Mouse (Mus musculus): ENCODE data around the gene Trip10. TPM values are rescaled to one million over a fixed set of nuclear protein-coding genes. Genes with fewer than 3 reads are reported as not detected.
A peak's percentile ranks its signal among the peaks of the same experiment; 100 is the strongest.

The Trip10 gene
- polyA plus RNA-seq (2014; fragmentation: Nextera tagmentation; extraction: Ambion mirVana) = 32.3 and 36.0 TPM in 2 replicates

- peaks cover 11% of the 10 kb centered on the region for H3K4me1 ChIP-seq (ENCODE audit: control insufficient read depth, insufficient read depth, low read length)
- ATAC-seq (ENCODE audit: low read depth) (peak; percentile 13), DNase-seq (ENCODE audit: low spot score) (peak; percentile 94)
- WGBS = under 1% methylated on average over 41 of the region's 52 CpGs
- peaks cover 13% of the 10 kb centered on the region for H3K36me3 ChIP-seq (ENCODE audit: control insufficient read depth, insufficient read depth, low read length)
- peak within 1 kb of the TSS; percentile 76 for H3K4me2 ChIP-seq (ENCODE audit: low read depth, low read length)
- H3K27me3 ChIP-seq (replicated peaks; ENCODE audit: control insufficient read depth, insufficient read depth, low read length) = no peaks in the 10 kb centered on the region
- H3K27ac ChIP-seq (replicated peaks; ENCODE audit: low read depth, low read length) = peak within 1 kb of the TSS; percentile 88
- H3K9me3 ChIP-seq (ENCODE audit: control insufficient read depth, low read length) = no peaks in the 10 kb centered on the region
- H3K4me3 ChIP-seq (ENCODE audit: low read depth, low read length) = peak within 1 kb of the TSS; percentile 64
- H3K9ac ChIP-seq (ENCODE audit: low read depth, low read length) = peak within 1 kb of the TSS; percentile 70
These were observed at the start of gene Trip10 for GRCm38 (mm10) chr17:57249186-57250181. Trip10 (plus strand) TSS chr17:57249455.

GRCm38 (mm10) chr17:57201841-57202724, 47.2 kb upstream of the Trip10 start:
- Histone ChIP-seq H3K27ac (replicated peaks; ENCODE audit: low read depth, low read length) (no peak overlapping the region), H3K9me3 (ENCODE audit: control insufficient read depth, low read length) (no peaks in the 10 kb centered on the region), H3K27me3 (replicated peaks; ENCODE audit: control insufficient read depth, insufficient read depth, low read length) (no peaks in the 10 kb centered on the region), H3K4me2 (ENCODE audit: low read depth, low read length) (no peak overlapping the region), H3K36me3 (ENCODE audit: control insufficient read depth, insufficient read depth, low read length) (no peaks in the 10 kb centered on the region), H3K9ac (ENCODE audit: low read depth, low read length) (no peak overlapping the region), H3K4me3 (ENCODE audit: low read depth, low read length) (no peak overlapping the region), H3K4me1 (ENCODE audit: control insufficient read depth, insufficient read depth, low read length) (no peaks in the 10 kb centered on the region)
- 82% methylated on average over 10 of the region's 10 CpGs for WGBS
- no peak for DNase-seq (ENCODE audit: low spot score)
- no peak for ATAC-seq (ENCODE audit: low read depth)

GRCm38 (mm10) chr17:57207938-57208337, 41.3 kb upstream of the Trip10 start:
- DNase-seq (ENCODE audit: low spot score) = no peak
- H3K4me2 ChIP-seq (ENCODE audit: low read depth, low read length) = no peak overlapping the region
- H3K27me3 ChIP-seq (replicated peaks; ENCODE audit: control insufficient read depth, insufficient read depth, low read length) = no peaks in the 10 kb centered on the region
- H3K4me3 ChIP-seq (ENCODE audit: low read depth, low read length) = no peak overlapping the region
- no peaks in the 10 kb centered on the region for H3K9me3 ChIP-seq (ENCODE audit: control insufficient read depth, low read length)
- no peaks in the 10 kb centered on the region for H3K36me3 ChIP-seq (ENCODE audit: control insufficient read depth, insufficient read depth, low read length)
- H3K4me1 ChIP-seq (ENCODE audit: control insufficient read depth, insufficient read depth, low read length) = no peaks in the 10 kb centered on the region
- no peak for ATAC-seq (ENCODE audit: low read depth)
- H3K9ac ChIP-seq (ENCODE audit: low read depth, low read length) = no peak overlapping the region
- WGBS = 83% methylated on average over 3 of the region's 3 CpGs
- no peak overlapping the region for H3K27ac ChIP-seq (replicated peaks; ENCODE audit: low read depth, low read length)

- H3K4me1 ChIP-seq (ENCODE audit: control insufficient read depth, insufficient read depth, low read length) = no peaks in the 10 kb centered on the region
- H3K27me3 ChIP-seq (replicated peaks; ENCODE audit: control insufficient read depth, insufficient read depth, low read length) = 0 out of 2 replicates have a peak, but pooled peaks cover under 1% of the 10 kb centered on the region
- no peak for ATAC-seq (ENCODE audit: low read depth)
- no peak overlapping the region for H3K4me3 ChIP-seq (ENCODE audit: low read depth, low read length)
- no peaks in the 10 kb centered on the region for H3K36me3 ChIP-seq (ENCODE audit: control insufficient read depth, insufficient read depth, low read length)
- no peak overlapping the region for H3K4me2 ChIP-seq (ENCODE audit: low read depth, low read length)
- WGBS = 71% methylated on average over 4 of the region's 4 CpGs
- H3K9me3 ChIP-seq (ENCODE audit: control insufficient read depth, low read length) = no peaks in the 10 kb centered on the region
- no peak overlapping the region for H3K9ac ChIP-seq (ENCODE audit: low read depth, low read length)
- no peak for DNase-seq (ENCODE audit: low spot score)
- no peak overlapping the region for H3K27ac ChIP-seq (replicated peaks; ENCODE audit: low read depth, low read length)
These were observed 39.9 kb upstream of the Trip10 start for GRCm38 (mm10) chr17:57209330-57209729.

- H3K4me3 ChIP-seq (ENCODE audit: low read depth, low read length) = no peak overlapping the region
- ATAC-seq (ENCODE audit: low read depth) (no peak), DNase-seq (ENCODE audit: low spot score) (no peak)
- H3K27me3 ChIP-seq (replicated peaks; ENCODE audit: control insufficient read depth, insufficient read depth, low read length) = 0 out of 2 replicates have a peak, but pooled peaks cover 2% of the 10 kb centered on the region
- H3K27ac ChIP-seq (replicated peaks; ENCODE audit: low read depth, low read length) = no peak overlapping the region
- WGBS = 39% methylated on average over 7 of the region's 9 CpGs
- H3K4me1 ChIP-seq (ENCODE audit: control insufficient read depth, insufficient read depth, low read length) = no peaks in the 10 kb centered on the region
- H3K9me3 ChIP-seq (ENCODE audit: control insufficient read depth, low read length) = no peaks in the 10 kb centered on the region
- H3K36me3 ChIP-seq (ENCODE audit: control insufficient read depth, insufficient read depth, low read length) = no peaks in the 10 kb centered on the region
- no peak overlapping the region for H3K4me2 ChIP-seq (ENCODE audit: low read depth, low read length)
- no peak overlapping the region for H3K9ac ChIP-seq (ENCODE audit: low read depth, low read length)
These were observed 37.8 kb upstream of the Trip10 start for GRCm38 (mm10) chr17:57211501-57211900.

- Histone ChIP-seq H3K27ac (replicated peaks; ENCODE audit: low read depth, low read length) (no peak overlapping the region), H3K9ac (ENCODE audit: low read depth, low read length) (no peak overlapping the region), H3K4me2 (ENCODE audit: low read depth, low read length) (no peak overlapping the region), H3K36me3 (ENCODE audit: control insufficient read depth, insufficient read depth, low read length) (no peaks in the 10 kb centered on the region), H3K9me3 (ENCODE audit: control insufficient read depth, low read length) (no peaks in the 10 kb centered on the region), H3K4me3 (ENCODE audit: low read depth, low read length) (no peak overlapping the region), H3K4me1 (ENCODE audit: control insufficient read depth, insufficient read depth, low read length) (no peaks in the 10 kb centered on the region), H3K27me3 (replicated peaks; ENCODE audit: control insufficient read depth, insufficient read depth, low read length) (0 out of 2 replicates have a peak, but pooled peaks cover 2% of the 10 kb centered on the region)
- 48% methylated on average over 13 of the region's 13 CpGs for WGBS
- DNase-seq (ENCODE audit: low spot score) (peak; percentile 28), ATAC-seq (ENCODE audit: low read depth) (peak; percentile 63; the same call in 1 of the 2 replicates)
These were observed 34.4 kb upstream of the Trip10 start for GRCm38 (mm10) chr17:57214676-57215387.

GRCm38 (mm10) chr17:57218335-57218900, 30.8 kb upstream of the Trip10 start:
- Histone ChIP-seq H3K9ac (ENCODE audit: low read depth, low read length) (no peak overlapping the region), H3K4me1 (ENCODE audit: control insufficient read depth, insufficient read depth, low read length) (no peaks in the 10 kb centered on the region), H3K4me2 (ENCODE audit: low read depth, low read length) (no peak overlapping the region), H3K4me3 (ENCODE audit: low read depth, low read length) (no peak overlapping the region), H3K9me3 (ENCODE audit: control insufficient read depth, low read length) (no peaks in the 10 kb centered on the region), H3K27me3 (replicated peaks; ENCODE audit: control insufficient read depth, insufficient read depth, low read length) (0 out of 2 replicates have a peak, but pooled peaks cover 2% of the 10 kb centered on the region), H3K36me3 (ENCODE audit: control insufficient read depth, insufficient read depth, low read length) (no peaks in the 10 kb centered on the region), H3K27ac (replicated peaks; ENCODE audit: low read depth, low read length) (no peak overlapping the region)
- ATAC-seq (ENCODE audit: low read depth) (no peak), DNase-seq (ENCODE audit: low spot score) (no peak)
- WGBS = 77% methylated on average over 12 of the region's 12 CpGs
